Mouse (Mus musculus): ENCODE measurements around the gene Hist1h2bn. TPM values are rescaled to one million over a fixed set of nuclear protein-coding genes. Genes with fewer than 3 reads are reported as not detected.
A peak's percentile ranks its signal among the peaks of the same experiment; 100 is the strongest.
"Not testable (repeated sequence)": the region's sequence is repeated elsewhere in the genome, so short reads cannot be mapped to it uniquely, and the experiment has no call there.

Hist1h2bn gene
- polyA plus RNA-seq, 1 experiment from 2014 or later, result 2.5 TPM

- Histone ChIP-seq H3K9me3 (replicated peaks; ENCODE audit: control insufficient read depth, low read length) (no peaks in the 10 kb centered on the region), H3K9ac (ENCODE audit: low read length) (no peak overlapping the region), H3K4me2 (ENCODE audit: low read length) (no peak overlapping the region), H3K27ac (ENCODE audit: low read depth, low read length) (peak overlapping the region; percentile 27; the same call in 1 of the 2 replicates), H3K36me3 (ENCODE audit: control insufficient read depth, insufficient read depth, low read length) (no peaks in the 10 kb centered on the region), H3K4me1 (ENCODE audit: control insufficient read depth, insufficient read depth, low read length) (peaks cover 7% of the 10 kb centered on the region; the same call in 1 of the 2 replicates), H3K4me3 (ENCODE audit: low read depth, low read length) (no peak overlapping the region), H3K27me3 (replicated peaks; ENCODE audit: control insufficient read depth, insufficient read depth, low read length) (no peaks in the 10 kb centered on the region)
- DNase-seq (ENCODE audit: low spot score) (peak; percentile 66), ATAC-seq (peak; percentile 75)
- 28% methylated on average over 11 of the region's 11 CpGs for WGBS
These were observed 25.9 kb upstream of the Hist1h2bn start for GRCm38 (mm10) chr13:21727948-21728572.

GRCm38 (mm10) chr13:21729544-21729943 lies 24.4 kb upstream of the Hist1h2bn start:
- Histone ChIP-seq H3K4me2 (ENCODE audit: low read length) (no peak overlapping the region), H3K4me3 (ENCODE audit: low read depth, low read length) (no peak overlapping the region), H3K27me3 (replicated peaks; ENCODE audit: control insufficient read depth, insufficient read depth, low read length) (no peaks in the 10 kb centered on the region), H3K27ac (ENCODE audit: low read depth, low read length) (no peak overlapping the region), H3K9ac (ENCODE audit: low read length) (no peak overlapping the region), H3K36me3 (ENCODE audit: control insufficient read depth, insufficient read depth, low read length) (no peaks in the 10 kb centered on the region), H3K9me3 (replicated peaks; ENCODE audit: control insufficient read depth, low read length) (no peaks in the 10 kb centered on the region), H3K4me1 (ENCODE audit: control insufficient read depth, insufficient read depth, low read length) (peaks cover 7% of the 10 kb centered on the region; the same call in 1 of the 2 replicates)
- DNase-seq (ENCODE audit: low spot score), result no peak
- WGBS, result 69% methylated on average over 1 of the region's 1 CpGs
- ATAC-seq, result no peak

DNA sequence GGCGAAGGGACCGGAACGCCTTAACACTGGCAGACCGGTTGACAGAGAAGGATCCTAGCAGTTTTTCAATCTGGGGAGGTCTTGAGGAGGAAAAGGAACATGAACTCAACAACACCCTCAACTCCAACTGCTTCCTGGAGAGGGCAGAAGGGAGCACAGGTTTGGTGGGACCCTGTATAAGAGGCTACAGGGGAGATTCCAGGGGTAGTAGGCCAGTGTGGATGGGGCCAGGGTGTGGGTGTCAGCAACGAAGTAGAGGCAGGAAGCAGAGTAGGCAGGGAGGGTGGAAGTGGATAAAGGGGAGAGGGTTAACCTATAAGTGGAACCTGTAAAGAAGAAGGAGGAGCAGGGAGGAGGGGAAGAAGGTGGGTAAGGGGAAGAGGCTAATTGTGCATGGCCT lies 20.5 kb upstream of the Hist1h2bn start:
- H3K4me1 ChIP-seq (ENCODE audit: control insufficient read depth, insufficient read depth, low read length), result peaks cover 11% of the 10 kb centered on the region
- no peak overlapping the region for H3K4me3 ChIP-seq (ENCODE audit: low read depth, low read length)
- no peak overlapping the region for H3K4me2 ChIP-seq (ENCODE audit: low read length)
- H3K27me3 ChIP-seq (replicated peaks; ENCODE audit: control insufficient read depth, insufficient read depth, low read length), result no peaks in the 10 kb centered on the region
- H3K27ac ChIP-seq (ENCODE audit: low read depth, low read length), result peak overlapping the region; percentile 97
- no peaks in the 10 kb centered on the region for H3K36me3 ChIP-seq (ENCODE audit: control insufficient read depth, insufficient read depth, low read length)
- H3K9me3 ChIP-seq (replicated peaks; ENCODE audit: control insufficient read depth, low read length), result no peaks in the 10 kb centered on the region
- H3K9ac ChIP-seq (ENCODE audit: low read length), result no peak overlapping the region
- DNase-seq (ENCODE audit: low spot score), result no peak
- ATAC-seq, result no peak; the same call in 1 of the 2 replicates
- WGBS, result 66% methylated on average over 5 of the region's 5 CpGs

- H3K27me3 ChIP-seq (replicated peaks; ENCODE audit: control insufficient read depth, insufficient read depth, low read length), result no peaks in the 10 kb centered on the region
- ATAC-seq (peak; percentile 76), DNase-seq (ENCODE audit: low spot score) (peak; percentile 97)
- peaks cover 11% of the 10 kb centered on the region for H3K4me1 ChIP-seq (ENCODE audit: control insufficient read depth, insufficient read depth, low read length)
- under 1% methylated on average over 21 of the region's 21 CpGs for WGBS
- H3K9me3 ChIP-seq (replicated peaks; ENCODE audit: control insufficient read depth, low read length), result no peaks in the 10 kb centered on the region
- no peaks in the 10 kb centered on the region for H3K36me3 ChIP-seq (ENCODE audit: control insufficient read depth, insufficient read depth, low read length)
- peak overlapping the region; percentile 76 for H3K9ac ChIP-seq (ENCODE audit: low read length)
- peak overlapping the region; percentile 48 for H3K4me3 ChIP-seq (ENCODE audit: low read depth, low read length)
- H3K4me2 ChIP-seq (ENCODE audit: low read length), result peak overlapping the region; percentile 68
- H3K27ac ChIP-seq (ENCODE audit: low read depth, low read length), result peak overlapping the region; percentile 97
These were observed 19.7 kb upstream of the Hist1h2bn start for GRCm38 (mm10) chr13:21734010-21734905.

GRCm38 (mm10) chr13:21734906-21735767 lies 18.8 kb upstream of the Hist1h2bn start, which contains the start of gene Hist1h4j:
Gene Hist1h4j, plus strand, starts transcription at chr13:21735064.
- Histone ChIP-seq H3K4me3 (ENCODE audit: low read depth, low read length) (peak within 1 kb of the TSS; percentile 48), H3K4me1 (ENCODE audit: control insufficient read depth, insufficient read depth, low read length) (peaks cover 11% of the 10 kb centered on the region), H3K27ac (ENCODE audit: low read depth, low read length) (peak within 1 kb of the TSS; percentile 97), H3K9ac (ENCODE audit: low read length) (peak within 1 kb of the TSS; percentile 76), H3K4me2 (ENCODE audit: low read length) (peak within 1 kb of the TSS; percentile 68)
- not testable (repeated sequence) for H3K36me3 ChIP-seq (ENCODE audit: control insufficient read depth, insufficient read depth, low read length); H3K9me3 ChIP-seq (replicated peaks; ENCODE audit: control insufficient read depth, low read length); H3K27me3 ChIP-seq (replicated peaks; ENCODE audit: control insufficient read depth, insufficient read depth, low read length)
- ATAC-seq, result peak; percentile 92
- DNase-seq (ENCODE audit: low spot score), result peak; percentile 95
- WGBS, result 0% methylated on average over 37 of the region's 56 CpGs

DNA sequence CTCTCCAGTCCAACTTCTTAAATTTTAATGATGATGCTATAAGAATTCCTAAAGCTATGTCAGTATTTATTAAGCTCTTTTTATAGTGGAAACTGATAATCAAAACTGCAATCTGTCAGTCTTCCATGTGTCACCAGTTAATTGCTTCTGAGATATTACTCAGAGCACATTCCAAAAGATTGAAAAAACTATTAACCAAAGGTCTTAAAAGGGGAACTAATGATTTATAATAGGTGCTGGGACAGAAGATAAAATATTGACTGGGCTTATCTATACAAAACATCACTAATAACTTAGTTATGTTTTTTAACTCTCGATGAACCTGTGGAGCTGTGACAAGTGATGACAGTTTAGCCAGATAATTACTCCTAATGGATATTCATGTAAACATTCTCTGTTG lies 8.9 kb upstream of the Hist1h2bn start:
- Histone ChIP-seq H3K27me3 (replicated peaks; ENCODE audit: control insufficient read depth, insufficient read depth, low read length) (no peaks in the 10 kb centered on the region), H3K36me3 (ENCODE audit: control insufficient read depth, insufficient read depth, low read length) (no peaks in the 10 kb centered on the region), H3K4me2 (ENCODE audit: low read length) (no peak overlapping the region), H3K4me1 (ENCODE audit: control insufficient read depth, insufficient read depth, low read length) (peaks cover 17% of the 10 kb centered on the region), H3K27ac (ENCODE audit: low read depth, low read length) (no peak overlapping the region), H3K9ac (ENCODE audit: low read length) (no peak overlapping the region), H3K9me3 (replicated peaks; ENCODE audit: control insufficient read depth, low read length) (no peaks in the 10 kb centered on the region), H3K4me3 (ENCODE audit: low read depth, low read length) (no peak overlapping the region)
- ATAC-seq (no peak), DNase-seq (ENCODE audit: low spot score) (no peak)
- WGBS, result 96% methylated on average over 1 of the region's 1 CpGs

GRCm38 (mm10) chr13:21749387-21750158 lies 4.3 kb upstream of the Hist1h2bn start:
- peak; percentile 66 for DNase-seq (ENCODE audit: low spot score)
- no peak for ATAC-seq
- no peaks in the 10 kb centered on the region for H3K9me3 ChIP-seq (replicated peaks; ENCODE audit: control insufficient read depth, low read length)

More at GRCm38 (mm10) chr13:21749387-21750158, 4.3 kb upstream of the Hist1h2bn start:
- H3K4me1 ChIP-seq (ENCODE audit: control insufficient read depth, insufficient read depth, low read length), result peaks cover 26% of the 10 kb centered on the region
- peak overlapping the region; percentile 54 for H3K4me3 ChIP-seq (ENCODE audit: low read depth, low read length)
- peak overlapping the region; percentile 70 for H3K9ac ChIP-seq (ENCODE audit: low read length)
- no peaks in the 10 kb centered on the region for H3K36me3 ChIP-seq (ENCODE audit: control insufficient read depth, insufficient read depth, low read length)
- peak overlapping the region; percentile 83 for H3K4me2 ChIP-seq (ENCODE audit: low read length)
- peak overlapping the region; percentile 91 for H3K27ac ChIP-seq (ENCODE audit: low read depth, low read length)
- whole genome bisulfite sequencing, result 3% methylated on average over 5 of the region's 5 CpGs
- no peaks in the 10 kb centered on the region for H3K27me3 ChIP-seq (replicated peaks; ENCODE audit: control insufficient read depth, insufficient read depth, low read length)
